Mouse (Mus musculus) C3H10T1/2 (cell line): ENCODE data around the gene St8sia6. TPM values are rescaled to one million over a fixed set of nuclear protein-coding genes. Genes with fewer than 3 reads are reported as not detected.

ENCODE experiments used
- polyA plus RNA-seq, 2 experiments: library from polyadenylated mRNA; unstranded; fragments of >200 nt; fragmentation: generic; extraction: Trizol; gene quantifications; one replicate each; pipeline ENCODE4 v1.2.1; 2012; ENCODE audit warnings: missing spikeins in 2 of 2

St8sia6 gene
- not detected for polyA plus RNA-seq

DNA sequence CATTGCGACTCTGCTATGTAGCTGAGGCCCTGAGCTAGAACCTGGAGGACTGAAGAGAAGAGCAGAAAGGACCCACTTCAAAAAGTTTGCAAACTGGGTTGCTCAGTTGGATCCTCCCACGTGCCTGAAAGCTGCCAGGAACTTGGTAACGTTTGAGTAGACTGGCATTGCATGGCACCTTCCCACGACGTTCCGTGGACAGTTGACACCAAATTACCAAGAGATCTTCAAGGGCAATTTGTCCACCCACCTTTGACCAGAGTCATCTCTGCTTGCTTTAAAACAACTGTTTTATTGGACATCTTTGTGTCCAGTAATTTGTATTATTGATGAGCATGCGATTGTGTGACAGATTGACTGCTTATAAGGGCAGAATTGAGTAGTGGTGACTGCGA lies at the start of gene St8sia6:
St8sia6 (minus strand) TSS at position 96 of the 395 bp plus-strand sequence.

Other genes starting within 250 kb of the St8sia6 start
- under 1 TPM; 0.11 to 0.94 TPM for gene Trdmt1, start 249.4 kb downstream of the St8sia6 start, polyA plus RNA-seq
- gene Vim, start 220.1 kb downstream of the St8sia6 start, polyA plus RNA-seq, result 1,000 to 10,000 TPM; 3,783 to 7,841 TPM